Mouse (Mus musculus): ENCODE measurements around the gene Dip2c. TPM values are rescaled to one million over a fixed set of nuclear protein-coding genes. Genes with fewer than 3 reads are reported as not detected.

Dip2c gene
- 0.49 to 2.2 TPM (median 1.3 TPM) in 3 replicates for total RNA-seq (2017)

DNA sequence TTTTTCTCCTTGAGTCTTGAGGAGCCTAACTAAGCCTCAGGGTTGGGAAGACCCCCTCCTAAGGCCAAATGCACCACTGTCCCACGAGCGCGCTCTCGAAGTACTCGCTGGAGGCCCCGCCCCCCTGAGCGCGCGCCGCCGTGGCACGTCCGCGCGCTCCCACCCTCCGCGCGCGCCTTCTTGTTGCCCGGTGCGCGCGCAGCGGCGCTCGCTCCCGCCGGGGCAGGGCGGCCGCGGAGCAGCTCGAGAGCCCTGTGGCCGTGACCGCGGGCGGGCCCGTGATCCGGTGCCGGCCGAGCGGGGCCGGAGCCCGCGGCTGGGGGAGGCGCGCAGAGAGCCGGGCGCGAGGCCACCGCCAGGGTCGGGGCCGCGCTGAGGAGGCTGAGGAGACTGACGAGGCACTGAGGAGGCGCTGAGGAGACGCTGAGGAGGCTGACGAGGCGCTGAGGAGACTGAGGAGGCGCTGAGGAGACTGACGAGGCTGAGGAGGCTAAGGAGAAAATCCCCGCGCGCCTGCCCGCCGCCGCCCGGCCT is at the start of gene Dip2c:
Dip2c (plus strand) TSS at position 207 of the 534 bp plus-strand sequence.
- no peak for ATAC-seq (replicated peaks; ENCODE audit: insufficient number of reproducible peaks, low FRiP score, low TSS enrichment, poor library complexity, severe bottlenecking)

DNA sequence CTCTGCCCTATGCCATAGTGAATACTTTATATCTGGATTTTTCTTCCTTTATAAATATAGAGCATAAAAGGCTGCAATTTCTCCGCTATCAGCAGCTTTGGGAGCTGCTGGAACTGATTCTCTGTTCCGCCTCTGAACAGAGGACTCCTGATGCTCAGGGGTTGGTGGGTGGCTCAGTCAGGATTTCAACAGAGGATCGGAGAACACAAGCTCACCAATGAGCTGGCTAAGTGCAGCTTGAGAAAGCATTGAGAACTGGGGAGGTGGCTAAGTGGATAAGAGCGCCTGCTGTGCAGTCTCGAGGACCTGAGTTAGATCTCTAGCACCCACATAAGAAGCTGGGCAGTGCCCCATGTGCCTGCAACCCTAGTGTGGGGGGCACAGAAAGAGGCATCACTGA is 49.2 kb upstream of the Dip2c start:
- no peak for ATAC-seq (replicated peaks; ENCODE audit: insufficient number of reproducible peaks, low FRiP score, low TSS enrichment, poor library complexity, severe bottlenecking)

DNA sequence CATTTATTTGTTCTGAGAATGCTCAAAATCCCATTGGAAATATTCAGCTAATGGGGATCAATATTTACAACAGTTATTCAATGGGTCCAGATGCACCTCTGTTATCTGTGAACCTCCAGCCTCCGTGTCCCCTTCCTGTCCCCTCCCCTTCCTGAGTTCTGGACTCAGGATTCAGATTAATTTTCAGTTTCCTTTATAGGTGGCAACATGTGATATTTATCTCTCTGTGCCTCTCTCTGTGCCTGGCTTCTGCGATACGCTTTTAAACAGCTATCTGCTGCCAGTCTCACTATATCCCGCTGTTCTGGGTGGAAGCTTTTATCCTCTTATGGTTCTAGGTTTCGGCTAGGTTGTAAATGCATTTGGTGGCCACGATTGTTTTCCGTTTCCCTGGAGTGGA is 38.8 kb upstream of the Dip2c start:
- ATAC-seq (replicated peaks; ENCODE audit: insufficient number of reproducible peaks, low FRiP score, low TSS enrichment, poor library complexity, severe bottlenecking): no peak

GRCm38 (mm10) chr13:9239127-9239526 is 37.2 kb upstream of the Dip2c start:
- no peak for ATAC-seq (replicated peaks; ENCODE audit: insufficient number of reproducible peaks, low FRiP score, low TSS enrichment, poor library complexity, severe bottlenecking)

DNA sequence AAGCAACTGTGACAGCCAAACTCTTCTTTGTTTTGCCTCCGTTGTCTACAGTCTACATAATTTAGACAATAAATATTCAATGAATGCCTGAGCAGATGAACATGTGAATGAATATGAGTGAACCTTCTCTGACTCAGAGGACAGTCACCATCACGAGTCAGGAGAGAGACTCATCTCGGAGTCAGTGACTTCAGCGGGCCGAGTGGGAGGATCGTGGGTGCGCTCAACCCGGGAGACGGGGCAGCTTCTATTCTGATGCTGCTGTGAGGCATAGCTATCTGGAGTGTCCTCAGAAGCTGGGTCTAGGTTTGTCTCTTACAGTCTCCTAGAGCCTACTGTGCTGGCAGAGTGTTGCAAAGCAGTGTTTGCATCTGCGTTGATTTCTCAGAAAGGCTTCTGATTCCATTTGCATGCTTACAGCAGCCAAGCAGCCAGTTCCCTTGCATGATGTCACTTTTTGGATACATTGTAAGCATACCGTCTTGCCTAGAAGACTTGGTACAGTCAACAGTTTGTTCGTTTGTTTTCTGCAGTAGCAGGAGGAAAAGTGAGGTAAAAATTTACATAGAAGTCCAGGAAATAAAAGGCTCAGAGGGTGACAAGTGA is 36.6 kb upstream of the Dip2c start:
- ATAC-seq (replicated peaks; ENCODE audit: insufficient number of reproducible peaks, low FRiP score, low TSS enrichment, poor library complexity, severe bottlenecking): no peak

DNA sequence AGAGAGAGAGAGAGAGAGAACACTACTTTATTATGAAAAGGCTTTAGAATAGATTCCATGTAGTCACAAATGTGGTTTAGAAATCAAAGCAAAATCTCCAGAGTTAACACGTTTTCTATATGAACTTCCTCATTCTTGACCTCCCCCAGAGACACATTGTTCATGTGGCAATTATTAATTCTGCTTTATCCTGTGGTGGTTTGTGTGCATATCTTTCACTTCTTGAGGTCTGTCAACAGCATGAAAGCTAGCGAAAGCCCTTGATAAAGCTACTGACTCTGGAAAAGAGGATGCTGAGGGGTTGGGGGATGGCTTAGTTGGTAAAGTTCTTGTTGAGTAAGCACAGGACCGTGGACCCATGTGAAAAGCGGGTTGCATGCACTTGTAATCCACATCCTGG is 14.6 kb upstream of the Dip2c start:
- ATAC-seq (replicated peaks; ENCODE audit: insufficient number of reproducible peaks, low FRiP score, low TSS enrichment, poor library complexity, severe bottlenecking): no peak

GRCm38 (mm10) chr13:9265516-9265915 is 10.8 kb upstream of the Dip2c start:
- ATAC-seq (replicated peaks; ENCODE audit: insufficient number of reproducible peaks, low FRiP score, low TSS enrichment, poor library complexity, severe bottlenecking): no peak

GRCm38 (mm10) chr13:9276856-9277620 is 710 bp downstream of the Dip2c start:
- no peak for ATAC-seq (replicated peaks; ENCODE audit: insufficient number of reproducible peaks, low FRiP score, low TSS enrichment, poor library complexity, severe bottlenecking)

- no peak for ATAC-seq (replicated peaks; ENCODE audit: insufficient number of reproducible peaks, low FRiP score, low TSS enrichment, poor library complexity, severe bottlenecking)
Observed at GRCm38 (mm10) chr13:9277621-9277960, 1.3 kb downstream of the Dip2c start.

DNA sequence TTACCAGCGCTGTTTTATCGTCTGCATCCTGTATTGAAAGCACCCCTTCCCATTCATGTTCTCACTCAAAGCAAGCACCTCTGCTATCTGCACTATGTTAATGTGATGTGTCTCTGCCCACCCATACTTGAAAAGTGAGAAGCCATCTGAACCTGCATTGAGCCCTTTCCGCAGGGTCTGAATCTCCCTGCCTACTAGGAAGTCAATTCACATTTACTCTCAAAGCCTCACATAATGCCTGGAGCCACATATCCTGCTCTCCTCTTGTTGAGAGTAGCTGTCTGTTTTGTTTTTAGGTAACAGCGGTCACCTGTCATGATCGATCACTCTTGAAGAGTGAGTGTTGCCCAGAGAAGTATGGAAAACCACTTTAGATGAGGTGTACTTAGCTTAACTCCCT is 2.3 kb downstream of the Dip2c start:
- ATAC-seq (replicated peaks; ENCODE audit: insufficient number of reproducible peaks, low FRiP score, low TSS enrichment, poor library complexity, severe bottlenecking): no peak

- ATAC-seq (replicated peaks; ENCODE audit: insufficient number of reproducible peaks, low FRiP score, low TSS enrichment, poor library complexity, severe bottlenecking): no peak
Observed at GRCm38 (mm10) chr13:9283050-9283449, 6.7 kb downstream of the Dip2c start.

- ATAC-seq (replicated peaks; ENCODE audit: insufficient number of reproducible peaks, low FRiP score, low TSS enrichment, poor library complexity, severe bottlenecking): no peak
Observed at GRCm38 (mm10) chr13:9289916-9290315, 13.6 kb downstream of the Dip2c start.

- ATAC-seq (replicated peaks; ENCODE audit: insufficient number of reproducible peaks, low FRiP score, low TSS enrichment, poor library complexity, severe bottlenecking): no peak
Observed at GRCm38 (mm10) chr13:9296285-9296684, 20.0 kb downstream of the Dip2c start.

DNA sequence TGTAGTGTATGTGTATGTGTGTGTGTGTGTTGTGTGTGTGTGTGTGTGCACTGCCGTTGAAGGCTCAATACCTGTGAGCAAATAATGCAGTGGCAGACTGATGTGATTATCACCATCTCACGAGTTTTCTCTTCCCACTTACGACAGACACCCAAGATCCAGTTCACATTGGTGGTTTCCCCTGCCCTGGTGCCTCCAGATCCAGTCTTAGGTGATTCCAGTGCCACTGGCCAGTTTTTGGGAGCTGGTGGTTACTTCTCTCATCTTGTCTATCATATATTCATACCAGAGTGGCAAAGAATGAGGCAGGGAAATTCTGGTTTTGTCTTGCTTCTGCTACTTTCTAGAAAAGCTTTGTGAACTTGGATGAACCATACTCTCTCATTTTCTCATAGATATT is 20.9 kb downstream of the Dip2c start:
- ATAC-seq (replicated peaks; ENCODE audit: insufficient number of reproducible peaks, low FRiP score, low TSS enrichment, poor library complexity, severe bottlenecking): no peak

DNA sequence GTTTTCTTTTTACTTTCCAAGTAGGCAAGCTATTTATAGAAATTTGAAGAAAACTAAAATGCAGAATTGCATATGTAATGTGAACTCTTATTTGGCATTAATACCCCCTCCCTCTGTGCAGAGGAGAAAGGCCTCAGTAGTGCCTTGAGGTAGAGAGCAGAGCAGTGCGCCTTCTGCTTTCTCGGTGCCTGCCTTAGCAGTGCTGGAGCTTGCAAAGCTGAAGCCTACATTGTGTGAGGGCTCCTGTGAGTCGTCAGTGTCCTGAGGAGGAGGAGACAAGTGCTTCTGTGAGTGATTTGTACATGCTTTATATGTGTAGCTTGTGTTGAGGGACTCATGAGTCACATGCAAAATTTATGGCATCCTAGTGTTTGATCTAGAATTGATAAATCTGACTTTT is 21.4 kb downstream of the Dip2c start:
- no peak for ATAC-seq (replicated peaks; ENCODE audit: insufficient number of reproducible peaks, low FRiP score, low TSS enrichment, poor library complexity, severe bottlenecking)

DNA sequence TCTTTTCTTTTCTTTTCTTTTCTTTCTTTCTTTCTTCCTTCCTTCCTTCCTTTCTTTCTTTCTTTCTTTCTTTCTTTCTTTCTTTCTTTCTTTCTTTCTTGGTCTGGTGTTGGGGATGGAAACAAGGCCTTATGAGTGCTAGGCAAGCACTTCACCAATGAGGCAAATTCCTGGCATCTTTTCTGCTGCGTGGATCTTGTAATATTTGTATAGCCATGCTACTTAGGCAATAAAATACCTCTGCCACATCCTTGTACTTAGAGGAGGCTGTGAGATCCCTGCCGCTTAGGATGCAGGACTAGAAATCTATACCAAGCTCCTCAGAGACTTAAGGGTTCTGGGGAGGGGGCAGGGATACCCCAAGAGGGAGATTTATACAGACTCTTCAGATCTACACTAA is 23.3 kb downstream of the Dip2c start:
- no peak for ATAC-seq (replicated peaks; ENCODE audit: insufficient number of reproducible peaks, low FRiP score, low TSS enrichment, poor library complexity, severe bottlenecking)

GRCm38 (mm10) chr13:9308863-9309262 is 32.5 kb downstream of the Dip2c start:
- ATAC-seq (replicated peaks; ENCODE audit: insufficient number of reproducible peaks, low FRiP score, low TSS enrichment, poor library complexity, severe bottlenecking): no peak

DNA sequence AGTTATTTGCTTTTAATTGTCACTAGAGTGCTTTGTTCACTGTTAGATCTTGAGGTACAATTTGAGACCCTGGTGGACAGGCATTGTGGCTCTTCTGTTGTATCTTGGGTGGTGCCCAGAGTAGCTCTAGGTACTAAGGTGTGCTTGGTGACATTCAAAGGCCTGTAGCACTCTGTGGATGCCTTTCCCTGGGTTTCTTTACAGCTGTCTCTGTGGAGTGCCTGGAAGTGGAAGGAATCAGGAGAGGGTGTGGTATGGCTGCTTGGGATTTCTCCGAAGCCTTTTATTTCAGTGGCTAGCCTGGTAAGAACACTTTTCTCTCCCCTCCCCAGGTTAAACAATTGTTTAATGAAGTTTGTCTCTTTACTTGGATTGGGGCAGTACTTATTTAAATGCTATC is 34.5 kb downstream of the Dip2c start:
- no peak for ATAC-seq (replicated peaks; ENCODE audit: insufficient number of reproducible peaks, low FRiP score, low TSS enrichment, poor library complexity, severe bottlenecking)

- no peak for ATAC-seq (replicated peaks; ENCODE audit: insufficient number of reproducible peaks, low FRiP score, low TSS enrichment, poor library complexity, severe bottlenecking)
Observed at GRCm38 (mm10) chr13:9312916-9313315, 36.6 kb downstream of the Dip2c start.

- ATAC-seq (replicated peaks; ENCODE audit: insufficient number of reproducible peaks, low FRiP score, low TSS enrichment, poor library complexity, severe bottlenecking): no peak
Observed at GRCm38 (mm10) chr13:9314099-9314712, 37.9 kb downstream of the Dip2c start.

Measured in monocyte, adult 5-6 weeks (primary cell).